Mouse (Mus musculus): ENCODE measurements at regions not wholly inside any gene's neighbourhood (a gene's known extent, or its start where the extent isn't known, plus 50 kb on each side); places are given as distances from the start of the nearest gene placed in this dataset.

DNA sequence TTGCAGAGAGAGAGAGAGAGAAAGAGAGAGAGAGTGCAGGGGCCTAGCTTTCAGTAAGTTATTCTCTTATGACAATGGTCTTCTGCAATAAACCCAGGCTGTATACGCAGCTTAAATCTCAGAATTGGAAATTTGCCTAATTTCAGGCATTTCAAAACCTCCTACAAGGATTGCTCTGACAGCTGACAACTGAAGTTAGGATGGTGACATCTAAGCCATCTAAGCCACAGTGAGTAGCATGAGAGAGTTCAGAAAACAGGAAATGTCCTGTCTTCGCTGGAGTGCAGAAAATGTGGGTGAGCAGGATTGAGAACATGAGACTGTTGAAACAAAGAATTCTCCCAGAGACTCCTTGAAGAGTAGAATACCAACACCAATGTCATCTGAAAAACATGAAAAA lies 56.8 kb downstream of the Fam110c start:
- DNase-seq (ENCODE audit: extremely low read depth, low read depth, low spot score): peak; percentile 65

DNA sequence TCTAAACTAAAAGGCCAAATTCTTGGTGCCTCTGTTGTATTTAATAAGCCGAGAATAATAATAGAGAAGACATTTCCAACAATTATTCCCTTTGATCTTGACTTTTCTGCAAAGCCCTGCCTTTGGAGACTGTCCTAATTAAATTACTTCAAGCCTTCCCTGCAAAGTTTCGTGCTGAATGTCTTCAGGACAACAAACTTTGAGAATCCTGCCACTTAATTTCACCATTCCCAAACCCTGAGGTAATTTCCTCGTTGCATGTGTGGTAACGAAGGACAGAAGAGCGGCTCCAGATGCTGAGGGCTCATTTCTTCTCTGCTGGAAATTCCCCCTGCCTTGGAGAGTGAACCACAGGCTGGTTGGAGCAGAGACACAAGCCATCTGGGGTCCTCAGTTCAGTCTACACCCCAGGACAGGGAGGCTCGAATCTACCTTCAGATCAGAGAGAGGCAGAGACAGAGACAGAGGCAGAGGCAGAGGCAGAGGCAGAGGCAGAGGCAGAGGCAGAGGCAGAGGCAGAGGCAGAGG lies 60.9 kb downstream of the Fam110c start:
- DNase-seq (ENCODE audit: extremely low read depth, low read depth, low spot score): no peak

- DNase-seq (ENCODE audit: extremely low read depth, low read depth, low spot score): no peak
Observed at GRCm38 (mm10) chr12:31136364-31136763, 62.7 kb downstream of the Fam110c start.

GRCm38 (mm10) chr12:31136911-31137310 lies 63.2 kb downstream of the Fam110c start:
- DNase-seq (ENCODE audit: extremely low read depth, low read depth, low spot score): no peak

- DNase-seq (ENCODE audit: extremely low read depth, low read depth, low spot score): no peak
Observed at GRCm38 (mm10) chr12:31137431-31137830, 63.8 kb downstream of the Fam110c start.

GRCm38 (mm10) chr12:31139853-31140252 lies 66.2 kb downstream of the Fam110c start:
- no peak for DNase-seq (ENCODE audit: extremely low read depth, low read depth, low spot score)

GRCm38 (mm10) chr12:31143266-31143665 lies 69.6 kb downstream of the Fam110c start:
- DNase-seq (ENCODE audit: extremely low read depth, low read depth, low spot score): no peak

DNA sequence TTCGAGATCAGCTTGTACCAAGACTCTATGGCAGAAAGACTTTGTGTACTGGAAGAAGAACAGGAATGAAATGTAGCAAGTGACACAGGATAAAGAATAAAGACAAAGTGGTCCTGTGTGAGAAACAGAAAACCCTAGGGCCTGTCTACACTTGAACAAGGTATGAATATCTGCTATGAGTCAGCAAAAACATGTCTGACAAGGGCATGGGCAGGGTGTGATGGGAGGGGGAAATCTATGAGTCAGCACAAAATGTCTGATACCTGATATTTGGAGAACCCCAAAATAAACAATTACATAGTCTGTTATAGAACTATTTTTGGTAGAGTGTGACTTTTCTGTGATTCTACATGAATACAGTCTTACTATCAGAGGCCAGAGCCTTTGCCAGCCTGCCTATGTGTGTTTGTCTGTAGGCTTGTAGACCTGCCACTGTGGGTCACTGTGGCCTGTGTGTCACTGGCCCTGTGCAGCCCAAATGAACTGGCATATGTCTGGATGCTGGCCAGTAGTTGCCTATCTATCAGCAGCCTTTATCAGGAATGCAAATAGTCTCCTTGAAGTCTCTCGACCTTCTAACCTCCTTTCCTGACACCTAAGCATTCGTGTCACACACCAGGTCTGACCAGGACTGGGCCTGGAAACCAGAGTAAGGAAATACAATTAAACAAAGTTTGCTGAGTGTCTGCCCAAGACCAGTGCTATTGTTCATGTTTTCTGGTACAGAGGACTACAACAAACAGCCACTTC lies 71.5 kb downstream of the Fam110c start:
- DNase-seq (ENCODE audit: extremely low read depth, low read depth, low spot score): no peak

- no peak for DNase-seq (ENCODE audit: extremely low read depth, low read depth, low spot score)
Observed at GRCm38 (mm10) chr12:31148417-31149356, 75.0 kb downstream of the Fam110c start.

DNA sequence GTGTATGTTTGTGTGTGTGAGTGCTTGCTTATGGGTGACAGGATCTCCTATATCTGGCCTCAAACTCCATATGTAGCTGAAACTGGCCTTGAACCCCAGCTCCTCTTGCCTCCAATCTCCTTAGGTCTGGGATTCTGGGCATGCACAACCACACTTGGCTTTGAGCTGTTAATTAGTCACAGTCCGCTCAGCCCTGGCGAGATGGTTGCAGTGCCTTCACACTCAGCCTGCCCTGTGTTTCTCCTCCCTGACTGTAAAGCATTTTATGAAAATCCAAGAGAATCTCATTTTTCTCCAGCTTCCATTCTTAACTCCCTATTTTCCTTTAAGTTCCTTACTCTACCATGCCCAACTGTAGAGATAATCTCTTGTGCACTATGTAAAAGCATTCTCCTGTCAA lies 80.1 kb downstream of the Fam110c start:
- DNase-seq (ENCODE audit: extremely low read depth, low read depth, low spot score): no peak

DNA sequence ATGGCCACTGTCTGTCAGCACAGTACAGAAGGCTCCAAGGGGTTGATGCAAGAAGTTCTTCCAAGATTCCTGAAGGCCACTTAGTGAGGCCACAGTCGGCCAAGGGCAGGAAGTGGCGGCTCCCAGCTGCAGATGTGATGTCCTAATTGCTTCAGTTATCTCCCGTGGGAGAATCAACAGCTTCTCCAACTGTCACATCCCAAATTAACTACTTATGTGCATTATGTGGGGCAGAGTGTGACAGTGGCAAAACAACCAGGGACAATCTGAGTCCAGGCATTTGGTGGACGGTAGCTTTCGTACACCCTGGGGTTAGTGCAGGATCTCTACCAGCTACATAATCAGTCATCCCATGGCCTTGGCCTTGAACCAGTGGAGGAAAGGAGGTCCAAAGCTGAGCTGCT lies 80.9 kb downstream of the Fam110c start:
- DNase-seq (ENCODE audit: extremely low read depth, low read depth, low spot score): no peak

DNA sequence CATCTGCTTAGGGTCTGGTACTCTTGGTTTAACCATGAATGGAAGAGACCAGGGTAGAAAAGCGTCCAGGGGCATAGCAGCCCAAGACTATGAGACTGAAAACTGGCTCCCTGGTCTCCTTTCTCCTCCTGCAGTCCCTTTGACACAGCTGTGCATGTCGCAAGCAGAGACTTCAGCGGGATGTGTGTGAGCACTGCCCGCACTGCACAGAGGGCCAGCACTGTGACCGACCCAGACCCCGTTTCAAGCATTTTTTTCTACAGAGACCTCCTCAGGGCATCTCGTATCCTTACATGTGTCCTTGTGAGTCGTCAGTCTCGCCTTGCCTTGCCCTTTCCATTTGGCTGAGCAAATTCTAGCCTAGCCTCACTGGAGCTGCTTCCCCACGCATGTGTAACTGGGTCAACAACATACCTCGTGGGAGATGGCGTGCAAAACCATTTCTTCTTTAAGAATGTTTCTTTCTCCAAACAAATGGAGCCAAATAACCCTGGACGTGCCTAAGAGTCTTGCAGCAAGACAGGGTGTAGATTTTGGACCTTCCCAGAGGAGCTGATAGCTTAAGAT lies 82.6 kb downstream of the Fam110c start:
- no peak for DNase-seq (ENCODE audit: extremely low read depth, low read depth, low spot score)

DNA sequence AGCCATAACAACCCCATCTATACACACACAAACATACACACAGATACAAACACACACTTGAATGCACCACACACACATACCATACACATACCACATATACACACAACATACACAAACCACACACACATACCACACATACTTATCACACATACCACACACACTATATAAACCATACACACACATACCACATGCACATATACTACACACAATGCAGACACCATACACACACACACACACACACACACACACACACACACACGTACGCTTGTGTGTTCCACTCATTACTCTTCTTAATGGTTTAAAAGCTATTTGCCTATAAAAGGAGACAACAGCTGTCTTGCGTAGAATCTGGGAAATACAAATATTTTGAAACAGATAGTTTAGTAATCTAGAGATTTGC lies 83.1 kb upstream of the Gm6993 start:
- no peak for DNase-seq (ENCODE audit: extremely low read depth, low read depth, low spot score)

GRCm38 (mm10) chr12:31157890-31158289 lies 82.7 kb upstream of the Gm6993 start:
- DNase-seq (ENCODE audit: extremely low read depth, low read depth, low spot score): no peak

- DNase-seq (ENCODE audit: extremely low read depth, low read depth, low spot score): no peak
Observed at GRCm38 (mm10) chr12:31158885-31159284, 81.7 kb upstream of the Gm6993 start.

DNA sequence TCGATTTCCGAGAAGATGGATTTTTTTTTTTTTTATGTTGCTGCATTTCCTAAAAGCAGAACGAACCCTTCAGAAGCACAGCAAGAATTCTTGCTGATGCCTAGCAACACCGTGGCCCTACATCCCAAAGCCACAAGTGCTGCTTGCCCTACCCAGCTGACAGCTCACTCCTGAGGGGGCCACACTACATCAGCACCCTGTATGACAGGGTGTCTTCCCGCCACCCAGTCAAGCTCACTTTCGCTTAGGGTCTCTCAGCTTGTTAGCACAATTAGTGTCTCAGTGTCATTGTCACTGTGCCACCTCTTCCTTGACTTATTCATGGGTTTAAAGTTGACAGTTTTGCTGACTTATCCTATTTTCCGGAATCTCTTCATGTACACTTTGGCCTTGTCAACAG lies 81.2 kb upstream of the Gm6993 start:
- no peak for DNase-seq (ENCODE audit: extremely low read depth, low read depth, low spot score)

- DNase-seq (ENCODE audit: extremely low read depth, low read depth, low spot score): no peak
Observed at GRCm38 (mm10) chr12:31168221-31168890, 72.2 kb upstream of the Gm6993 start.

- DNase-seq (ENCODE audit: extremely low read depth, low read depth, low spot score): peak; percentile 82
Observed at GRCm38 (mm10) chr12:31170111-31170510, 70.5 kb upstream of the Gm6993 start.

DNA sequence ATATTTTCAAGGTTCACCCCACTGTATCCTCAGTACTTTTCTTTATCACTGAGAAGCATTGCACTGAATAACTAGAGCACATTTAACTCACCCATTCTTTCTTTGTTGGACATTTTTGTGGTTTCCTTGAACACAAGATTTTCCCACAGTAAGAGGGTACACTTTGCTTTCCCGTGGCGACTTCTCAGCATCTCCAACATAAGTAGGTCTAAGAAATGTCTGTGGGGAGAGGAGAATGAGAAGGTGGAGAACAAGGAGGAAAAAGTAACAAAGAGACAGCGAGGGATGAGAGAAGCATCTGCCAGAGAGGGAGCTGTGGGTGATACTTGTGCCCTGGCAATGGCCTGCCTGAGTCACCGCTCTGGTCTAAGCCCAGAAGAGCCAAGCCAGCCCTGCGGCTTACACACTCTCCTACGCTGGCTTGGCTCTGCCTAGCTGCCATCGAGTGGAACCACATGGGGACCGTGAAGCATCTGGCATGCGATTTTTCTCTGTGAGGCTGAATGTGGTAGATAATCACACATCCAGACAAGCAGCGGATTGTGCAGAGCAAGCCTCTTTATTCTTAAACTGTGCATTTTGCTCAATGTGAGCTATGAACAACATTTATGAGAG lies 69.9 kb upstream of the Gm6993 start:
- peak; percentile 76 for DNase-seq (ENCODE audit: extremely low read depth, low read depth, low spot score)

DNA sequence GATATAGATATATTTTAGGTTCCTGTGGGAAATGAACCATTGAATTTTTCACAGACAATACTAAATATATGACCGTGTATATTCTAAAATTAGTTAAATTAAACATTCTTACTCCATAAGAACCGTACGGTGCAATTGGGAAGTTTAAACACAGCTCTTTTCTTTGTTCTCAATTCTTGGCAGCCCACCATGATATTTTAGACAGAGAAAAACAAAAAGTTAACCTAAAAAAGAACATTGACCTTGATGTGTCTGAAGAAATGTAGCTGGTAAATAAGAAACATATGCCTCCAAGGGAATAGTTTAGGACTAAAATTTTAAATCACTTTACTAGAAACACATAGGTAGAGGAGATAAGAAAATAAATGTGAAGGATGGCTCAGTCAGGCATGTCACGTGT lies 68.6 kb upstream of the Gm6993 start:
- DNase-seq (ENCODE audit: extremely low read depth, low read depth, low spot score): no peak

Measured in fat pad, adult 2 months (tissue).